Mouse (Mus musculus) regulatory T cell (primary cell): Measurements from ENCODE around the gene Tigit.

Source experiments
- in situ Hi-C: fragments of 300-600 bp; cut with MboI, MseI; formaldehyde crosslinking; loops from one replicate; pipeline ENCODE4 v1.15.1; 2025; ENCODE audit warnings: high pct_unique_total_duplicates

Gene Tigit

GRCm38 (mm10) chr16:43663978-43664579, at the start of gene Tigit:
Tigit (minus strand) TSS chr16:43664146.
- in situ Hi-C loops, result loop anchor here (5.0 kb wide), 1 partner anchor 33 kb away; no protein-coding TSS in a partner anchor

- in situ Hi-C loops, result no loop called here
Observed at GRCm38 (mm10) chr16:43711361-43711760, 47.4 kb upstream of the Tigit start.

GRCm38 (mm10) chr16:43710651-43711050, 46.7 kb upstream of the Tigit start:
- in situ Hi-C loops, result no loop called here

GRCm38 (mm10) chr16:43710134-43710475, 46.2 kb upstream of the Tigit start:
- in situ Hi-C loops, result no loop called here

GRCm38 (mm10) chr16:43709432-43710133, 45.6 kb upstream of the Tigit start:
- in situ Hi-C loops, result no loop called here

- in situ Hi-C loops, result no loop called here
Observed at GRCm38 (mm10) chr16:43709062-43709413, 45.1 kb upstream of the Tigit start.

GRCm38 (mm10) chr16:43708335-43709061, 44.6 kb upstream of the Tigit start:
- in situ Hi-C loops, result no loop called here

- in situ Hi-C loops, result no loop called here
Observed at GRCm38 (mm10) chr16:43701765-43702504, 38.0 kb upstream of the Tigit start.

- in situ Hi-C loops, result no loop called here
Observed at GRCm38 (mm10) chr16:43700575-43700974, 36.6 kb upstream of the Tigit start.

GRCm38 (mm10) chr16:43698735-43699649, 35.0 kb upstream of the Tigit start:
- in situ Hi-C loops, result loop anchor here (5.0 kb wide), 1 partner anchor 37 kb away; the partner anchor contains the start of gene Tigit

GRCm38 (mm10) chr16:43697772-43698171, 33.8 kb upstream of the Tigit start:
- in situ Hi-C loops, result loop anchor here (5.0 kb wide), 1 partner anchor 35 kb away; the partner anchor contains the start of gene Tigit

GRCm38 (mm10) chr16:43695852-43696251, 31.9 kb upstream of the Tigit start:
- in situ Hi-C loops, result loop anchor here (5.0 kb wide), 1 partner anchor 34 kb away; the partner anchor contains the start of gene Tigit

- in situ Hi-C loops, result no loop called here
Observed at GRCm38 (mm10) chr16:43694104-43694503, 30.2 kb upstream of the Tigit start.

- in situ Hi-C loops, result no loop called here
Observed at GRCm38 (mm10) chr16:43692611-43693010, 28.7 kb upstream of the Tigit start.

GRCm38 (mm10) chr16:43691741-43692140, 27.8 kb upstream of the Tigit start:
- in situ Hi-C loops, result no loop called here

- in situ Hi-C loops, result no loop called here
Observed at GRCm38 (mm10) chr16:43690912-43691311, 27.0 kb upstream of the Tigit start.

GRCm38 (mm10) chr16:43690211-43690690, 26.3 kb upstream of the Tigit start:
- in situ Hi-C loops, result no loop called here

GRCm38 (mm10) chr16:43687968-43688367, 24.0 kb upstream of the Tigit start:
- in situ Hi-C loops, result no loop called here

GRCm38 (mm10) chr16:43674400-43674799, 10.5 kb upstream of the Tigit start:
- in situ Hi-C loops, result no loop called here

GRCm38 (mm10) chr16:43672697-43673096, 8.8 kb upstream of the Tigit start:
- in situ Hi-C loops, result no loop called here

GRCm38 (mm10) chr16:43671972-43672371, 8.0 kb upstream of the Tigit start:
- in situ Hi-C loops, result no loop called here
